Mouse (Mus musculus): ENCODE data around the gene Slc26a8.

GRCm38 (mm10) chr17:28621381-28622299, 68.4 kb downstream of the Slc26a8 start:
- TF ChIP-seq EP300 (optimal IDR thresholded peaks at IDR 0.05) (no peak), CTCF (IDR thresholded peaks at IDR 0.05; ENCODE audit: low read depth) (no peak)

All from stomach, postnatal 0 days (tissue).